Mouse (Mus musculus): ENCODE results near the gene Mta1.

- TF ChIP-seq CTCF (IDR thresholded peaks at IDR 0.05; ENCODE audit: low read depth, low read length) (no peak), POLR2A (IDR thresholded peaks at IDR 0.05; ENCODE audit: borderline replicate concordance, low read depth, low read length) (no peak)
Observed at GRCm38 (mm10) chr12:113134502-113134901, 36.4 kb downstream of the Mta1 start.

Measured in bone marrow macrophage, adult 2 months (primary cell).